Mouse (Mus musculus) liver, embryonic 14.5 days (tissue): ENCODE data around the gene Ssu2. TPM values are rescaled to one million over a fixed set of nuclear protein-coding genes. Genes with fewer than 3 reads are reported as not detected.
A peak's percentile ranks its signal among the peaks of the same experiment; 100 is the strongest.

Source experiments
- ATAC-seq: fragments of 200-750 bp; cut with Nextera tagmentation; 2 replicates; pipeline ENCODE4 v1.8.0; 2017; ENCODE audit warnings: moderate number of reproducible peaks, mild to moderate bottlenecking, moderate library complexity; ENCODE audit not compliant: insufficient read depth
- DNase-seq, 3 experiments: peaks; one replicate each; pipeline ENCODE4 v3.0.0-alpha.2; 2012 to 2013; ENCODE audit warnings: low read depth in 3 of 3, low spot score in 3 of 3
- H3K27ac ChIP-seq: fragments of 300-500 bp; sonication (generic); 2 replicates; pipeline ENCODE4 v1.5.1; 2014; ENCODE audit warnings: moderate library complexity, mild to moderate bottlenecking, control low read depth, inconsistent platforms
- H3K27me3 ChIP-seq: fragments of 300-500 bp; sonication (generic); 2 replicates; pipeline ENCODE4 v1.6.1; 2014; ENCODE audit warnings: mild to moderate bottlenecking, low read length, moderate library complexity; ENCODE audit not compliant: control insufficient read depth, insufficient read depth
- H3K36me3 ChIP-seq: fragments of 300-500 bp; sonication (generic); replicated peaks from 2 replicates; pipeline ENCODE4 v1.6.1; 2014; ENCODE audit warnings: low read depth; ENCODE audit not compliant: control insufficient read depth, insufficient read depth
- H3K4me1 ChIP-seq, 2 experiments: fragments of 200-500 bp in 1 of 2; fragments of 300-500 bp in 1 of 2; sonication (generic) in 1 of 2; replicated peaks; 2 replicates each; pipeline ENCODE4 v1.6.1; 2012 to 2014; ENCODE audit warnings: antibody characterized with exemption in 1 of 2, inconsistent platforms in 1 of 2, low read length in 1 of 2; ENCODE audit not compliant: control insufficient read depth in 2 of 2, insufficient read depth in 2 of 2
- H3K4me2 ChIP-seq: fragments of 300-500 bp; sonication (generic); 2 replicates; pipeline ENCODE4 v1.6.1; 2014; ENCODE audit warnings: low read depth, mild to moderate bottlenecking, control low read depth, moderate library complexity
- H3K4me3 ChIP-seq, 2 experiments: fragments of 200-500 bp in 1 of 2; fragments of 300-500 bp in 1 of 2; sonication (generic) in 1 of 2; 2 replicates each; pipeline ENCODE4 v1.5.1; 2012 to 2014; ENCODE audit warnings: low read depth in 2 of 2, low read length in 2 of 2, mild to moderate bottlenecking in 2 of 2, control low read depth in 1 of 2, inconsistent platforms in 1 of 2, moderate library complexity in 1 of 2; ENCODE audit not compliant: insufficient read depth in 1 of 2
- H3K9ac ChIP-seq: fragments of 300-500 bp; sonication (generic); replicated peaks from 2 replicates; pipeline ENCODE4 v1.6.1; 2014; ENCODE audit warnings: mild to moderate bottlenecking, control low read depth, moderate library complexity
- H3K9me3 ChIP-seq: fragments of 300-500 bp; sonication (generic); 2 replicates; pipeline ENCODE4 v1.6.1; 2016; ENCODE audit warnings: low read length, mixed read lengths; ENCODE audit not compliant: control insufficient read depth
- CTCF ChIP-seq: IDR thresholded peaks from 2 replicates; pipeline ENCODE4 v1.5.1; 2016; ENCODE audit warnings: antibody characterized with exemption, low read depth, control low read depth
- EP300 ChIP-seq: IDR thresholded peaks from 2 replicates; pipeline ENCODE4 v1.6.1; 2016; ENCODE audit warnings: antibody characterized with exemption, low read depth
- WGBS: fragments of 180-500 bp; shearing (Covaris S2); extraction: QIAGEN DNeasy Blood & Tissue Kit; methylation state at CpG from one replicate; pipeline ENCODE4 v1.1.7; 2014; ENCODE audit not compliant: insufficient replicate concordance; 5-methylcytosine and 5-hydroxymethylcytosine counted together
- polyA plus RNA-seq, 2 experiments: library from polyadenylated mRNA; depleted of rRNA in 1 of 2; stranded (reverse) in 1 of 2; unstranded in 1 of 2; fragments of >200 nt; fragmentation: Nextera tagmentation in 1 of 2; extraction: Ambion mirVana in 1 of 2; gene quantifications; 2 replicates each; pipeline versions ENCODE4 v1.2.1 to v1.2.3; 2012 to 2014

Ssu2 gene
- polyA plus RNA-seq, 2 experiments: 0.04 TPM; not detected in 1

- 46% methylated on average over 5 of the region's 5 CpGs for WGBS
- Histone ChIP-seq H3K36me3 (no peaks in the 10 kb centered on the region), H3K27me3 (no peaks in the 10 kb centered on the region), H3K9me3 (no peaks in the 10 kb centered on the region), H3K4me3 (no peak overlapping the region), H3K4me2 (no peak overlapping the region), H3K4me1 (no peaks in the 10 kb centered on the region), H3K27ac (no peak overlapping the region), H3K9ac (no peak overlapping the region)
- no peak for ATAC-seq
- no peak for DNase-seq
- TF ChIP-seq CTCF: no peak
These were observed 16.3 kb upstream of the Ssu2 start for GRCm38 (mm10) chr6:112404111-112404510.

- no peaks in the 10 kb centered on the region for H3K36me3 ChIP-seq
- no peak overlapping the region for H3K4me3 ChIP-seq
- no peak for TF ChIP-seq CTCF
- no peak for TF ChIP-seq EP300
- no peaks in the 10 kb centered on the region for H3K4me1 ChIP-seq
- H3K27me3 ChIP-seq: no peaks in the 10 kb centered on the region
- no peaks in the 10 kb centered on the region for H3K9me3 ChIP-seq
- peak; percentile 53; the same call in 1 of the 2 replicates for ATAC-seq
- DNase-seq: no peak
- no peak overlapping the region for H3K9ac ChIP-seq
- H3K27ac ChIP-seq: no peak overlapping the region
- WGBS: 28% methylated on average over 12 of the region's 12 CpGs
- H3K4me2 ChIP-seq: no peak overlapping the region
These were observed 14.3 kb upstream of the Ssu2 start for GRCm38 (mm10) chr6:112401953-112402683.

GRCm38 (mm10) chr6:112397351-112397750 lies 9.5 kb upstream of the Ssu2 start:
- no peaks in the 10 kb centered on the region for H3K9me3 ChIP-seq
- DNase-seq: no peak
- H3K27me3 ChIP-seq: no peaks in the 10 kb centered on the region
- 10% methylated on average over 3 of the region's 3 CpGs for WGBS
- H3K27ac ChIP-seq: no peak overlapping the region
- no peaks in the 10 kb centered on the region for H3K4me1 ChIP-seq
- H3K4me3 ChIP-seq: no peak overlapping the region
- H3K9ac ChIP-seq: no peak overlapping the region
- H3K36me3 ChIP-seq: no peaks in the 10 kb centered on the region
- TF ChIP-seq CTCF (no peak), EP300 (no peak)
- ATAC-seq: no peak
- H3K4me2 ChIP-seq: no peak overlapping the region

- H3K9me3 ChIP-seq: no peaks in the 10 kb centered on the region
- TF ChIP-seq CTCF: no peak
- TF ChIP-seq EP300: no peak
- no peak for ATAC-seq
- no peaks in the 10 kb centered on the region for H3K4me1 ChIP-seq
- H3K27ac ChIP-seq: no peak overlapping the region
- H3K36me3 ChIP-seq: no peaks in the 10 kb centered on the region
- H3K27me3 ChIP-seq: no peaks in the 10 kb centered on the region
- DNase-seq: no peak
- H3K4me2 ChIP-seq: no peak overlapping the region
- 75% methylated on average over 3 of the region's 3 CpGs for WGBS
- H3K4me3 ChIP-seq: no peak overlapping the region
- H3K9ac ChIP-seq: no peak overlapping the region
These were observed 8.5 kb upstream of the Ssu2 start for GRCm38 (mm10) chr6:112396352-112396751.

- no peak for TF ChIP-seq CTCF
- TF ChIP-seq EP300: no peak
- Histone ChIP-seq H3K27ac (no peak overlapping the region), H3K4me2 (no peak overlapping the region), H3K9ac (no peak overlapping the region), H3K4me1 (no peaks in the 10 kb centered on the region), H3K27me3 (no peaks in the 10 kb centered on the region), H3K9me3 (no peaks in the 10 kb centered on the region), H3K36me3 (no peaks in the 10 kb centered on the region), H3K4me3 (no peak overlapping the region)
- ATAC-seq (no peak), DNase-seq (no peak)
- 59% methylated on average over 3 of the region's 3 CpGs for WGBS
These were observed 562 bp upstream of the Ssu2 start for GRCm38 (mm10) chr6:112388385-112388784.
